Mouse (Mus musculus) embryonic fibroblast, embryonic 13.5 days (primary cell): ENCODE data around the gene Ccr10.

ENCODE experiments used
- CTCF ChIP-seq: IDR thresholded peaks from 2 replicates; pipeline ENCODE4 v1.5.1; 2011; ENCODE audit warnings: mild to moderate bottlenecking, control low read depth, low read length, moderate library complexity, borderline replicate concordance; ENCODE audit not compliant: insufficient read depth
- POLR2A ChIP-seq: IDR thresholded peaks from 2 replicates; pipeline ENCODE4 v1.6.1; 2011; ENCODE audit warnings: low read depth, mild to moderate bottlenecking, control low read depth, low read length, moderate library complexity

- TF ChIP-seq POLR2A = no peak
- TF ChIP-seq CTCF = no peak
Measured at GRCm38 (mm10) chr11:101174851-101175628, at the start of gene Ccr10.
